Mouse (Mus musculus) small intestine, adult 2 months (tissue): ENCODE measurements around the gene Olfr544.

ENCODE experiments used
- CTCF ChIP-seq: fragments of 200-500 bp; IDR thresholded peaks from 2 replicates; pipeline ENCODE4 v1.5.1; 2012; ENCODE audit warnings: low read depth, mild to moderate bottlenecking, control low read depth, inconsistent platforms, low read length, moderate library complexity, mixed read lengths; ENCODE audit not compliant: insufficient replicate concordance, insufficient read length; ENCODE audit errors: extremely low read depth
- POLR2A ChIP-seq: fragments of 200-500 bp; IDR thresholded peaks from 2 replicates; pipeline ENCODE4 v1.6.1; 2012; ENCODE audit warnings: low read depth, mild to moderate bottlenecking, control low read depth, inconsistent platforms, low read length, moderate library complexity

GRCm38 (mm10) chr7:102478425-102478824 is 9.7 kb downstream of the Olfr544 start:
- TF ChIP-seq CTCF = no peak
- no peak for TF ChIP-seq POLR2A
